Mouse (Mus musculus) CH12.LX (cell line): ENCODE data around the gene Gas7. TPM values are rescaled to one million over a fixed set of nuclear protein-coding genes. Genes with fewer than 3 reads are reported as not detected.

Experiments
- DNase-seq: peaks from one replicate; pipeline ENCODE4 v3.0.0-alpha.2; 2013; ENCODE audit errors: extremely low read depth
- H3K27ac ChIP-seq: 2 replicates; pipeline ENCODE4 v1.5.1; 2012; ENCODE audit warnings: low read depth, mild to moderate bottlenecking, control low read depth, moderate library complexity; ENCODE audit not compliant: insufficient read depth
- H3K27me3 ChIP-seq: replicated peaks from 2 replicates; pipeline ENCODE3; 2012; ENCODE audit warnings: inconsistent platforms
- H3K36me3 ChIP-seq, 2 experiments: replicated peaks in 1 of 2; 2 replicates each; pipeline versions ENCODE3 to v1.6.1; 2012; ENCODE audit warnings: inconsistent platforms in 1 of 2, low read length in 1 of 2, mild to moderate bottlenecking in 1 of 2, mixed read lengths in 1 of 2, moderate library complexity in 1 of 2; ENCODE audit not compliant: control insufficient read depth in 1 of 2, insufficient read depth in 1 of 2
- H3K4me1 ChIP-seq, 2 experiments: 2 replicates each; pipeline ENCODE4 v1.6.1; 2012; ENCODE audit warnings: inconsistent platforms in 1 of 2, moderate library complexity in 1 of 2; ENCODE audit not compliant: insufficient read depth in 2 of 2, control insufficient read depth in 1 of 2
- H3K4me2 ChIP-seq: 2 replicates; pipeline ENCODE4 v1.6.1; 2012; ENCODE audit warnings: low read depth, mild to moderate bottlenecking, control low read depth; ENCODE audit not compliant: poor library complexity, insufficient read depth, severe bottlenecking
- H3K4me3 ChIP-seq, 3 experiments: fragments of 150-350 bp in 1 of 3; sonication (generic) in 1 of 3; replicated peaks in 1 of 3; 2 replicates each; pipeline versions ENCODE3 to v1.5.1; 2011 to 2012; ENCODE audit warnings: low read depth in 2 of 3, low read length in 2 of 3, mild to moderate bottlenecking in 2 of 3, moderate library complexity in 2 of 3, control low read depth in 1 of 3, improper control_type of control experiment in 1 of 3, inconsistent platforms in 1 of 3, mixed read lengths in 1 of 3; ENCODE audit not compliant: poor library complexity in 1 of 3
- H3K79me2 ChIP-seq: replicated peaks from 2 replicates; pipeline ENCODE4 v1.6.1; 2012; ENCODE audit warnings: mild to moderate bottlenecking, moderate library complexity; ENCODE audit not compliant: control insufficient read depth, poor library complexity, insufficient read depth, severe bottlenecking; ENCODE audit errors: extremely low read depth
- H3K9ac ChIP-seq: 2 replicates; pipeline ENCODE4 v1.6.1; 2012; ENCODE audit warnings: low read depth, mild to moderate bottlenecking, control low read depth, moderate library complexity; ENCODE audit not compliant: insufficient read depth
- H3K9me3 ChIP-seq: replicated peaks from 2 replicates; pipeline ENCODE3; 2012; ENCODE audit warnings: low read length, inconsistent platforms, mixed read lengths
- BHLHE40 ChIP-seq: IDR thresholded peaks from 2 replicates; pipeline ENCODE4 v1.6.1; 2011; ENCODE audit warnings: mild to moderate bottlenecking, low read depth, low read length, improper control_type of control experiment
- CHD2 ChIP-seq: IDR thresholded peaks from 2 replicates; pipeline ENCODE4 v1.6.1; 2011; ENCODE audit warnings: low read length, improper control_type of control experiment
- CTCF ChIP-seq, 2 experiments: IDR thresholded peaks in 1 of 2; conservative IDR thresholded peaks in 1 of 2; 2 replicates each; pipeline ENCODE4 v1.5.1; 2011 to 2012; ENCODE audit warnings: low read depth in 2 of 2, low read length in 2 of 2, improper control_type of control experiment in 1 of 2, inconsistent platforms in 1 of 2, mild to moderate bottlenecking in 1 of 2, moderate library complexity in 1 of 2
- E2F4 ChIP-seq: IDR thresholded peaks from 2 replicates; pipeline ENCODE4 v1.6.1; 2011; ENCODE audit warnings: low read depth, low read length, improper control_type of control experiment; ENCODE audit not compliant: insufficient replicate concordance
- EP300 ChIP-seq: IDR thresholded peaks from 2 replicates; pipeline ENCODE4 v1.6.1; 2011; ENCODE audit warnings: low read length, improper control_type of control experiment
- HCFC1 ChIP-seq: IDR thresholded peaks from 2 replicates; pipeline ENCODE4 v1.6.1; 2012; ENCODE audit warnings: low read depth, mild to moderate bottlenecking, inconsistent platforms, low read length, improper control_type of control experiment
- IRF4 ChIP-seq: IDR thresholded peaks from 2 replicates; pipeline ENCODE4 v1.6.1; 2014; ENCODE audit warnings: low read depth, mild to moderate bottlenecking, inconsistent platforms, low read length, improper control_type of control experiment
- JUN ChIP-seq: IDR thresholded peaks from 2 replicates; pipeline ENCODE4 v1.6.1; 2011; ENCODE audit warnings: low read depth, mild to moderate bottlenecking, low read length, improper control_type of control experiment, moderate library complexity; ENCODE audit not compliant: insufficient read depth
- MAFK ChIP-seq: IDR thresholded peaks from 2 replicates; pipeline ENCODE4 v1.6.1; 2011; ENCODE audit warnings: low read length, improper control_type of control experiment; ENCODE audit not compliant: insufficient replicate concordance
- MAZ ChIP-seq: IDR thresholded peaks from 2 replicates; pipeline ENCODE4 v1.6.1; 2012; ENCODE audit warnings: low read depth, mild to moderate bottlenecking, inconsistent platforms, low read length, improper control_type of control experiment, moderate library complexity
- MXI1 ChIP-seq: IDR thresholded peaks from 2 replicates; pipeline ENCODE4 v1.6.1; 2011; ENCODE audit warnings: mild to moderate bottlenecking, low read depth, low read length, improper control_type of control experiment
- MYC ChIP-seq: IDR thresholded peaks from 2 replicates; pipeline ENCODE4 v1.6.1; 2011; ENCODE audit warnings: low read depth, mild to moderate bottlenecking, improper control_type of control experiment, low read length
- NELFE ChIP-seq: IDR thresholded peaks from 2 replicates; pipeline ENCODE4 v1.6.1; 2011; ENCODE audit warnings: low read depth, low read length, improper control_type of control experiment
- NRF1 ChIP-seq: IDR thresholded peaks from 2 replicates; pipeline ENCODE4 v1.6.1; 2014; ENCODE audit warnings: low read depth, mild to moderate bottlenecking, inconsistent platforms, low read length, improper control_type of control experiment, moderate library complexity
- PAX5 ChIP-seq: IDR thresholded peaks from 2 replicates; pipeline ENCODE4 v1.6.1; 2012; ENCODE audit warnings: low read length, inconsistent platforms, mixed read lengths
- SIN3A ChIP-seq: IDR thresholded peaks from 2 replicates; pipeline ENCODE4 v1.6.1; 2012; ENCODE audit warnings: low read length, improper control_type of control experiment, inconsistent platforms
- SMC3 ChIP-seq: IDR thresholded peaks from 2 replicates; pipeline ENCODE4 v1.6.1; 2011; ENCODE audit warnings: low read depth, low read length, improper control_type of control experiment
- TBP ChIP-seq: conservative IDR thresholded peaks from 2 replicates; pipeline ENCODE4 v1.6.1; 2011; ENCODE audit warnings: low read depth, low read length, improper control_type of control experiment
- TCF12 ChIP-seq: IDR thresholded peaks from 2 replicates; pipeline ENCODE4 v1.6.1; 2014; ENCODE audit warnings: low read depth, mild to moderate bottlenecking, inconsistent platforms, low read length, improper control_type of control experiment
- USF1 ChIP-seq: IDR thresholded peaks from 2 replicates; pipeline ENCODE4 v1.6.1; 2014; ENCODE audit warnings: low read depth, mild to moderate bottlenecking, inconsistent platforms, low read length, improper control_type of control experiment
- USF2 ChIP-seq: conservative IDR thresholded peaks from 2 replicates; pipeline ENCODE4 v1.6.1; 2011; ENCODE audit warnings: low read depth, low read length, improper control_type of control experiment
- ZC3H11A ChIP-seq: IDR thresholded peaks from 2 replicates; pipeline ENCODE4 v1.6.1; 2012; ENCODE audit warnings: low read depth, mild to moderate bottlenecking, inconsistent platforms, low read length, improper control_type of control experiment
- ZMIZ1 ChIP-seq: IDR thresholded peaks from 2 replicates; pipeline ENCODE4 v1.6.1; 2012; ENCODE audit warnings: low read depth, mild to moderate bottlenecking, inconsistent platforms, low read length, improper control_type of control experiment
- ZNF384 ChIP-seq: IDR thresholded peaks from 2 replicates; pipeline ENCODE4 v1.6.1; 2012; ENCODE audit warnings: low read depth, low read length, improper control_type of control experiment, inconsistent platforms
- dilution Hi-C: fragments of 300-500 bp; cut with MboI; formaldehyde crosslinking; loops from 2 replicates; pipeline ENCODE4 v1.14.3; 2020; ENCODE audit warnings: low sequenced_read_pairs; ENCODE audit not compliant: extremely low pct_unique_long_range_greater_than_20kb, extremely low pct_ligation_motif_present
- in situ Hi-C: fragments of 300-500 bp; cut with MboI; formaldehyde crosslinking; loops from 3 replicates; pipeline ENCODE4 v1.14.3; 2019; ENCODE audit warnings: low sequenced_read_pairs, low pct_ligation_motif_present, low pct_unique_long_range_greater_than_20kb, mixed read lengths
- polyA plus RNA-seq: library from polyadenylated mRNA; unstranded; fragments of >175 nt; gene quantifications from 2 replicates; pipeline ENCODE4 v1.2.1, GENCODE M21; 2012; ENCODE audit warnings: low read depth; ENCODE audit not compliant: insufficient read length
- total RNA-seq, 2 experiments: library from RNA; depleted of rRNA; stranded (reverse); fragments of 300-350 nt in 1 of 2; fragments of >200 nt in 1 of 2; gene quantifications; 2 replicates each; pipeline ENCODE4 v1.2.3; 2012 to 2014

Gas7 gene
- total and polyA plus RNA-seq, 3 experiments: 7.0 to 20.8 (median 7.0) TPM

DNA sequence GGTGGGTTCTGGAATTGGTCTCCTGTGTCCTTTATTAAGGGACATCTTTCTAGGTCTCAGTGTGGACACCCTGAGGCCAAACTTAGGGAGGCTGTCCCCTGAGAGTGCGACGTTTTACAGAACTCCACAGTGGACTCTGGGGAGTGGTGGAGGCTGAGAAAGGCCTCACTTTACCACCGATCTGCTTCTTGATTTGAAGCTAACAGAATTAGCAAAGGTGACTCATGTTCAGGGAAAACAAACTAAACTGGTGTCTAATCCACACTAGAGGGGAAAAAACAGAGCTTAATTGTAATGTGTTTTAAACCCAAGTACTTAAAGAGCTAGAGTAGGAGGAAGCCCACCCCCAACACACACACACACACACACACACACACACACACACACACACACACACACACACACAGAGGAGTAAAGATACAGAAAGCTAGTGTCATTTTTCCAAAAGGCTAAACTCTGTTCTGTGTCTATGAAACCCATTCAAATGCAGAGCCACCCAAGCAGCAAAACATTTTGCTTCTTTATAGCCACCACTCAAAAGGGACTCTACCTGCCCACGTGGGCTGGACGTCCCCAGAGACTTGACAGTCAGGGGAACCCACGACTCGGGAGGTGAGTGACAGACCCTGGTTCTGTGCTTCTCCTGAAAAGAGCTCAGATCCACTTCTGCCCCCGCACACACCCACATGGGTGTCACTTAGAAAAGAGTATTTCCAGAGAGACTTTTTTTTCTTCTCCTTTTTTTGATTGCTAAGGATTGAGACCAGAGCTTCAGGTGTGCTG is 268.2 kb downstream of the Gas7 start (continued):
- TF ChIP-seq NELFE (no peak), EP300 (peak; percentile 78), TCF12 (peak; percentile 71), TBP (no peak), MYC (peak; percentile 88), ZMIZ1 (no peak)

DNA sequence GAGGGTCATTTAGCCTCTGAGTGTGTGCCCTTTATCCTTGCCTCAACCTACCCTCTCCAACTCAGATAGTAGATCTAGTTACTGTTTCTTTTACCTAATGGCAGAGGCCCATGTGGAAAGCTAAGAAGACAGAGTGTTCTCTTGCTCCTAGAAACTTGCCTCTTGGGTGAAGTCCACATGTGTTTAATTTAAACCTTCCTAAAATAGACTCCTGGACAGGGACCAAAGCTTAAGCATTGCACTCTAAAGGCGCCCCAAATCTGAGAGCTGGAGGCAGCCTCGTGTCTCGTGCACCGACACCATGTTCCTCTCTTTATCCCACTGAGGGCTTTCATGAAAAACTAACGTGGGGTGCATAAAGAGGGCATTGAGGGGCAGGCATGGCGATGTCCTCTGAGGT is 271.9 kb downstream of the Gas7 start:
- Histone ChIP-seq H3K4me1 (peaks cover 14 to 54% of the 10 kb centered on the region in 2 experiments), H3K4me2 (no peak overlapping the region), H3K9ac (no peak overlapping the region), H3K27ac (no peak overlapping the region), H3K36me3 (no peaks in the 10 kb centered on the region), H3K79me2 (no peaks in the 10 kb centered on the region), H3K9me3 (peaks cover 11% of the 10 kb centered on the region), H3K27me3 (no peaks in the 10 kb centered on the region)
- dilution Hi-C loops: no loop called here
- no peak for DNase-seq
- in situ Hi-C loops: no loop called here
- TF ChIP-seq HCFC1 (no peak), IRF4 (no peak), ZC3H11A (no peak), JUN (no peak), ZNF384 (no peak), MAFK (no peak), NRF1 (no peak), MXI1 (no peak), MAZ (no peak), CTCF (conservative IDR thresholded peaks at IDR 0.05 in 1 of 2, IDR thresholded peaks at IDR 0.05 in 1 of 2; ENCODE audit: low read depth in 2 of 2, low read length in 2 of 2) (no peak), PAX5 (no peak), CHD2 (no peak), USF1 (no peak), SIN3A (no peak), E2F4 (no peak), SMC3 (no peak), NELFE (no peak), BHLHE40 (no peak), USF2 (no peak), MYC (no peak)
- TF ChIP-seq, all 38 proteins: peak for 0
- H3K4me3 ChIP-seq: no peak overlapping the region
